Mouse (Mus musculus) thymus, adult 2 months (tissue): ENCODE results near the gene Nadk2.

Experiments
- CTCF ChIP-seq: fragments of 200-500 bp; IDR thresholded peaks from 2 replicates; pipeline ENCODE4 v1.5.1; 2012; ENCODE audit warnings: mild to moderate bottlenecking, control low read depth, low read length, moderate library complexity, borderline replicate concordance; ENCODE audit not compliant: control insufficient read depth, poor library complexity, insufficient read depth; ENCODE audit errors: extremely low read depth
- POLR2A ChIP-seq: fragments of 200-500 bp; IDR thresholded peaks from 2 replicates; pipeline ENCODE4 v1.6.1; 2012; ENCODE audit warnings: mild to moderate bottlenecking, low read length, control low read depth, moderate library complexity; ENCODE audit not compliant: control insufficient read depth, poor library complexity, insufficient read depth; ENCODE audit errors: extremely low read depth

GRCm38 (mm10) chr15:9122989-9123388 is 51.9 kb downstream of the Nadk2 start:
- TF ChIP-seq CTCF (no peak), POLR2A (no peak)
